Mouse (Mus musculus) cerebellum, adult 9-10 months (tissue): ENCODE measurements around the gene Fbxo30.
"Not testable (repeated sequence)": the region's sequence is repeated elsewhere in the genome, so short reads cannot be mapped to it uniquely, and the experiment has no call there.

ENCODE experiments used
- DNase-seq: peaks from one replicate; pipeline ENCODE4 v3.0.0; 2022

Gene Fbxo30

DNA sequence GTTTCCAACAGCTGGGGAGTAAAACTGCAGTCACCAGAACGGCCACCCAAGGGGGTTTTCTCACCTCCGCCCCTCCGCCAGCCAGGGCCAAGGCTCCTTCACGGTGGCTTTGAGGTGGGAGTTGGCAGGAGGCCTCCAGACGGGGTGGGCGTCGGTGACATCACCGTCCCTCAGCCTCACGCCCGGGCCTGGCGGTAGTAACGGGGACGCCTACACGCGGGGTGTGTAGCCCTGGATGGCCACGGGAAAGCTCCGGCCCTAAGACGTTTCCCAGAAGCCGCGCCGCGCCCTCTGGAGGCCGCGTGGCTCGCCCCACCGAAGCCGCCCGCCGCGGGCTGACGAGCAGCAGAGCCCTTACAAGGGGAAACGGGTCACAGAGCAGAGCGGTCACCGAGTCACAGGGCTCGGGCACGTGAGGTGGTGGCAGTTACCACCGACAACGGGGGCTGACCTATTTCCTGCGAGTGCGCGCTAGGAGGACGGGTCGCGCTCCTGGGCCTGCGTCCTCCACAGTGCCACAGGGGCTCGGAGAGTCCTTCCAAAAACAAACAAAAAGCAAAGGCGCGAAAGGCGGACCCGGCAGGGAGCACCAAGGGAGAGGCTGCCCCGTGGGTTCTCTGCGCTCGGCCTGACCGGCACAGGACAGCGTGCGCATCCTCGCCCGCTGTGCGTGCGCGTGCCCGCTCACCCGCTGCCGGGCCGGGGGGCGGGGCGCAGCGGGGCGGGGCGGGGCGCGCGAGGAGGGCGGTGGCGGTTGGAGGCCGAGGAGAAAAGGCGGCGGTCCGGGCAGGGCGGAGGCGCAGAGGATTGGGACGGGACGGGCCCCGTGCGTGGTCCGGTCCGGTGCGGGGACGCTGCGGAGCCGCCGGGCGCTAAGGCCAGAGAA, at the start of gene Fbxo30:
TSS of gene Fbxo30 (plus strand) at position 753 of the 886 bp plus-strand sequence.
- DNase-seq, result peak; percentile 94

DNA sequence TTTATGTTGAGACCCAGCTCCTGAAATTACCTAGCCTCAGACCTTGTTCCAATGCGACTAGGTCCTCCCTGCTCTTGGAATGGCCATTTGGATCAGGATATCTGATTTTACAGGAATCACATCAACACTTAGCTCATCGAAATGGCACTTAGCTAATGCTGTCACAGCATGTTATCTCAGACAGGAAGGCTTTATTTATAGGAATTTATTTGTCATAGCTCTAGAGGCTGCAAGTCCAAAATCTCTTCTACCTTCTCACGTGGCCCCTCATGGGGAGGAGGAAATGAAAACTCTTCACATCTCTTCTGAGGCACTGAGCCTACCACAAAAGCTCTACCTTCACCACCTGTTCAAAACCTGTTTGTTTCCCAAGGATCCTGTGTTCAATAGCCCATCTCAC, 47.9 kb upstream of the Fbxo30 start:
- DNase-seq, result no peak

- DNase-seq, result not testable (repeated sequence)
Observed at GRCm38 (mm10) chr10:11242988-11243387, 38.1 kb upstream of the Fbxo30 start.

GRCm38 (mm10) chr10:11248210-11248609, 32.9 kb upstream of the Fbxo30 start:
- no peak for DNase-seq

GRCm38 (mm10) chr10:11250247-11250997, 30.7 kb upstream of the Fbxo30 start:
- no peak for DNase-seq

DNA sequence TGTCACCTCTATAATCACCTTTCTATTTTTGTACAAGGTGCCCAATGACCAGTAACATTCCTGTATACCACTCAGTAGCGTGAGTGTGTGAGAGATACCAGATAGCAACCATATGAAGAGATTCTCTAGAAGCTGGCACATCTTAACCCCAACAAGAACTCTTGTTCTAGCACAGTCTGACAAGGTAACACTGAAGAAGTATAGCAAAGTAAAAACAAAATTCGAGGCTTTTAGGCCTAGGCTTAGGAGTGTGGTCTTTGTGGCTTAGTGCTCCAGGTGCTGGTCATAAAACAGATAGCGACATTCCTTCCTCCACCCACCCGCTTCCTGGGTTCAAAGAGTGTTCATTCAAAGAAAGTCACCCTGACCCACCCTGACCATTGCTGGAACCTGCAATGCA, 27.5 kb upstream of the Fbxo30 start:
- not testable (repeated sequence) for DNase-seq

DNA sequence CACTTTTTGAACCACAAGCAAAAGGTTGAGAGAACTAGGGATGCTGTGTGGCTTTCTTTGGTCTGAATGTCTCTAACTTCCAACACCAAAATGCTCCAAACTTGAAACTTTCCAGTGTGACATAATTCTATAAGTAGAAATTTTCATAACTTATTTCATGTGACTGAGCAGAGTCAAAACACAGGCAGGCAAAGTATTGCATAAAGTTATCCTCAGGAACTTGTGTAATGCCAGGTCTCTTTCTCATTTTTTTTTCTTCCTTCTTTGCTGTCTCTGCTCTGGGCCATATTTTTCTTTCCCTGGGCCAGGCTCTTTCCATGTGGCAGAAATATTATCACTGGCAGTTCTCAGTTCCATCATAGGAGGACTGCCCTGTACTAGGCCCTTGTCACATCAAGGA, 21.0 kb upstream of the Fbxo30 start:
- no peak for DNase-seq

GRCm38 (mm10) chr10:11262292-11262691, 18.8 kb upstream of the Fbxo30 start:
- not testable (repeated sequence) for DNase-seq

GRCm38 (mm10) chr10:11263795-11264194, 17.3 kb upstream of the Fbxo30 start:
- not testable (repeated sequence) for DNase-seq

GRCm38 (mm10) chr10:11269165-11269564, 12.0 kb upstream of the Fbxo30 start:
- no peak for DNase-seq

- peak; percentile 24 for DNase-seq
Observed at GRCm38 (mm10) chr10:11274431-11274830, 6.7 kb upstream of the Fbxo30 start.

DNA sequence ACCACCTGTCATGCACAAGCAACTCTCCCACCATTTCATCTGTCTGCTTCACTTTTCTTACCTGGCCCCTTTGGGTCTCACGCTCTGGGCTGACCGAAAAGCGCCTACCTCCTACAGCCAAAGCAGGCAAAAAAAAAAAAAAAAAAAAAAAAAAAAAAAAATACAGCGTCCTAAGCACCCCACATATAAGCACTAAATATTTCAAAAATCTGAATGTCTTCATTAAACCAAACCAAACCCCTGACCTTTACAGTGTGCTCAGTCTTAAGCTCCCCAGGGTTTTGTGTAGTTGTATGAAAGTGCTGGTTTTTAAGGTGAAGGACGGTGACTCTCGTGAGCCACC, 924 bp upstream of the Fbxo30 start:
- DNase-seq, result no peak

- DNase-seq, result peak; percentile 46
Observed at GRCm38 (mm10) chr10:11281498-11282305, 572 bp downstream of the Fbxo30 start.

DNA sequence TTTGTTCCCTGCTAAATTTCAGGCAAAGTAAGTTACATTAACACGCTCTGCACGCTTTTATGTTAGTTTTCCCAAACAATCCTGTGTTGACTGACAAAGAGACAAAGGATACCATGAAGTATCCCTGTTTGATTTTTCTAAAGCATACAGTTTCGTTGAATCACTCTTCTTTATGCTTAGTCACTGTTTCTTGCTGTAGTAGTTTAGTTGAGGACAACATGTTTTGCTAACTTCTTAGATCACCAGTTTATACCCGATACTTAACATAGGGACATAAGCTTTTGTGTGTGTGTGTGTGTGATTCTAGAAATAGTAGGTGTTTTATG, 1.1 kb downstream of the Fbxo30 start:
- DNase-seq, result no peak

GRCm38 (mm10) chr10:11298418-11298817, 17.3 kb downstream of the Fbxo30 start:
- no peak for DNase-seq

- no peak for DNase-seq
Observed at GRCm38 (mm10) chr10:11305365-11306053, 24.4 kb downstream of the Fbxo30 start.

- DNase-seq, result no peak
Observed at GRCm38 (mm10) chr10:11306054-11306367, 24.9 kb downstream of the Fbxo30 start.

GRCm38 (mm10) chr10:11309866-11310265, 28.7 kb downstream of the Fbxo30 start:
- no peak for DNase-seq

DNA sequence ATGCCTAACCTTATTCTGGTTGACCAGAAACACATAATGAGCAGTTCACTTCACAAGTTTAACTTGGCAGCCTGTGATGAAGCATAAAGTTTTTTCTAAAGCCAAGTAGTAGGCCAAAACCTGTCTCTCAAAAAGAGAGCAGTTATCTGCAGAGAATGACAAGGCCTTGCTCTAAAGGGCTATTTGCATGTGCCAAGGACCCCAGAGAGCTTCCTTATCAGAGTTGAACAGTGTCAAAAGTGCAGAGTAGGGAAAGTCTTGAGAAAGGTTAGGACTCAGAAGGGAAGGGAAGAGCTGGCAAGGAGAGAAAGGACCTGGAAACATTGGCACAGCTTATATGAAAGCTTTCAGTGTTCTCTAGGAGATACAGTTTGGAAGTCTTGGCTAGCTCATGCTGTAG, 29.4 kb downstream of the Fbxo30 start:
- DNase-seq, result no peak

- not testable (repeated sequence) for DNase-seq
Observed at GRCm38 (mm10) chr10:11317856-11318454, 36.8 kb downstream of the Fbxo30 start.

DNA sequence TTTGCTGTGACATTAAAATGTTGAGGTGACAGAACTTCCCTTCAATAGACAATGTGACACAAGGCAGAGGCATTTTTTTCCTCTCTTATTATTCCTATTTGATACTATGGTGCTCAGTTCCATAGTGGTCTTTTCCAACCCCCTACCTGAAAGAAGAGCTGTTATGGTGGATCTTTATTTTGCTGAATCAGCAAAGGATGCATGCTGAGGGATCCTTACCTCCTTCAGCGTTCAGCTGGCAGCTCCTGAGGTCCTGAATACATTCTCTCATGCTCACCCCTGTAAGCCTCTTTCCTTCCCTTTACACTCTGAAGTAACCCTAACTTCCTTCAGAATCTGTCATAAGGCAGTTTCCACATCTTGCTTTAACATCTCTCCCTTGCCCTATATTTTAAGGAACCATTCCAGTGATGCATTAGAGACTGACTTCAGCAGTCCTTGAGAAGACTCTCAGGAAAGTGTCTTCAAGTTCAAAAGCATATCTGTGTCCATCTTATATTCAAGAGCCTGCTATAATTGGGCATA, 38.4 kb downstream of the Fbxo30 start:
- DNase-seq, result no peak

GRCm38 (mm10) chr10:11322316-11322715, 41.2 kb downstream of the Fbxo30 start:
- no peak for DNase-seq
